Mouse (Mus musculus) forebrain, embryonic 15.5 days (tissue): ENCODE data around the gene Cyb561. TPM values are rescaled to one million over a fixed set of nuclear protein-coding genes. Genes with fewer than 3 reads are reported as not detected.

Source experiments
- ATAC-seq: fragments of 200-750 bp; cut with Nextera tagmentation; replicated peaks from 2 replicates; pipeline ENCODE4 v1.8.0; 2017; ENCODE audit warnings: mild to moderate bottlenecking, moderate TSS enrichment, moderate library complexity
- H3K27ac ChIP-seq: fragments of 300-500 bp; sonication (generic); replicated peaks from 2 replicates; pipeline ENCODE4 v1.5.1; 2015; ENCODE audit warnings: mild to moderate bottlenecking, inconsistent platforms
- H3K27me3 ChIP-seq: fragments of 300-500 bp; sonication (generic); 2 replicates; pipeline ENCODE4 v1.6.1; 2015; ENCODE audit warnings: inconsistent platforms
- H3K36me3 ChIP-seq: fragments of 300-500 bp; sonication (generic); 2 replicates; pipeline ENCODE4 v1.6.1; 2015; ENCODE audit warnings: mild to moderate bottlenecking, inconsistent platforms
- H3K4me1 ChIP-seq: fragments of 300-500 bp; sonication (generic); 2 replicates; pipeline ENCODE4 v1.6.1; 2015; ENCODE audit warnings: inconsistent platforms
- H3K4me2 ChIP-seq: fragments of 300-500 bp; sonication (generic); replicated peaks from 2 replicates; pipeline ENCODE4 v1.6.1; 2015; ENCODE audit warnings: mild to moderate bottlenecking, inconsistent platforms
- H3K4me3 ChIP-seq: fragments of 300-500 bp; sonication (generic); 2 replicates; pipeline ENCODE4 v1.5.1; 2015; ENCODE audit warnings: mild to moderate bottlenecking, inconsistent platforms
- H3K9ac ChIP-seq: fragments of 300-500 bp; sonication (generic); replicated peaks from 2 replicates; pipeline ENCODE4 v1.6.1; 2015; ENCODE audit warnings: mild to moderate bottlenecking, inconsistent platforms
- H3K9me3 ChIP-seq: fragments of 300-500 bp; sonication (generic); 2 replicates; pipeline ENCODE4 v1.6.1; 2016; ENCODE audit warnings: inconsistent platforms
- WGBS: fragments of 180-500 bp; shearing (Covaris S2); methylation state at CpG from one replicate; pipeline ENCODE4 v1.1.7; 2015; ENCODE audit warnings: mixed read lengths; 5-methylcytosine and 5-hydroxymethylcytosine counted together
- polyA plus RNA-seq: library from polyadenylated mRNA; unstranded; fragments of >200 nt; fragmentation: Nextera tagmentation; extraction: Ambion mirVana; gene quantifications from 2 replicates; pipeline ENCODE4 v1.2.1, GENCODE M21; 2015

The Cyb561 gene
- polyA plus RNA-seq, 1 experiment from 2014 or later = 32.5 TPM

GRCm38 (mm10) chr11:105911592-105912375, 41.4 kb downstream of the Cyb561 start:
- H3K36me3 ChIP-seq = peaks cover 24% of the 10 kb centered on the region
- no peaks in the 10 kb centered on the region for H3K27me3 ChIP-seq
- no peak overlapping the region for H3K4me3 ChIP-seq
- H3K9ac ChIP-seq = no peak overlapping the region
- H3K4me1 ChIP-seq = no peaks in the 10 kb centered on the region
- no peak overlapping the region for H3K27ac ChIP-seq
- ATAC-seq = peak; percentile 74
- no peak overlapping the region for H3K4me2 ChIP-seq
- WGBS = 34% methylated on average over 4 of the region's 4 CpGs
- H3K9me3 ChIP-seq = no peaks in the 10 kb centered on the region

GRCm38 (mm10) chr11:105911149-105911548, 42.0 kb downstream of the Cyb561 start:
- H3K4me2 ChIP-seq = no peak overlapping the region
- H3K4me1 ChIP-seq = no peaks in the 10 kb centered on the region
- no peaks in the 10 kb centered on the region for H3K27me3 ChIP-seq
- H3K36me3 ChIP-seq = peaks cover 21% of the 10 kb centered on the region
- H3K27ac ChIP-seq = no peak overlapping the region
- ATAC-seq = no peak; the same call in 1 of the 2 replicates
- no peaks in the 10 kb centered on the region for H3K9me3 ChIP-seq
- no peak overlapping the region for H3K9ac ChIP-seq
- H3K4me3 ChIP-seq = no peak overlapping the region

- Histone ChIP-seq H3K4me2 (no peak overlapping the region), H3K27ac (no peak overlapping the region), H3K27me3 (no peaks in the 10 kb centered on the region), H3K4me3 (no peak overlapping the region), H3K9me3 (no peaks in the 10 kb centered on the region), H3K9ac (no peak overlapping the region), H3K4me1 (no peaks in the 10 kb centered on the region), H3K36me3 (peaks cover 21% of the 10 kb centered on the region)
- WGBS = 61% methylated on average over 2 of the region's 2 CpGs
- no peak for ATAC-seq
Observed at GRCm38 (mm10) chr11:105909617-105910016, 43.5 kb downstream of the Cyb561 start.

GRCm38 (mm10) chr11:105908926-105909325, 44.2 kb downstream of the Cyb561 start:
- WGBS = 86% methylated on average over 8 of the region's 8 CpGs
- no peak overlapping the region for H3K9ac ChIP-seq

GRCm38 (mm10) chr11:105907381-105907780, 45.8 kb downstream of the Cyb561 start:
- Histone ChIP-seq H3K27ac (no peak overlapping the region), H3K27me3 (no peaks in the 10 kb centered on the region), H3K9me3 (no peaks in the 10 kb centered on the region), H3K4me1 (no peaks in the 10 kb centered on the region), H3K4me2 (no peak overlapping the region), H3K36me3 (peaks cover 15% of the 10 kb centered on the region), H3K4me3 (no peak overlapping the region), H3K9ac (no peak overlapping the region)
- WGBS = 86% methylated on average over 1 of the region's 1 CpGs
- ATAC-seq = no peak

More at GRCm38 (mm10) chr11:105908926-105909325, 44.2 kb downstream of the Cyb561 start:
- H3K9me3 ChIP-seq = no peaks in the 10 kb centered on the region
- no peak overlapping the region for H3K4me2 ChIP-seq
- no peak overlapping the region for H3K27ac ChIP-seq
- no peaks in the 10 kb centered on the region for H3K4me1 ChIP-seq
- H3K36me3 ChIP-seq = peaks cover 20% of the 10 kb centered on the region
- ATAC-seq = no peak
- H3K27me3 ChIP-seq = no peaks in the 10 kb centered on the region
- H3K4me3 ChIP-seq = no peak overlapping the region

- Histone ChIP-seq H3K36me3 (peaks cover 15% of the 10 kb centered on the region), H3K9me3 (no peaks in the 10 kb centered on the region), H3K4me2 (no peak overlapping the region), H3K4me1 (no peaks in the 10 kb centered on the region), H3K9ac (no peak overlapping the region), H3K4me3 (no peak overlapping the region), H3K27me3 (no peaks in the 10 kb centered on the region), H3K27ac (no peak overlapping the region)
- ATAC-seq = no peak
- WGBS = 56% methylated on average over 4 of the region's 4 CpGs
Observed at GRCm38 (mm10) chr11:105905529-105906213, 47.5 kb downstream of the Cyb561 start.

- WGBS = 83% methylated on average over 1 of the region's 1 CpGs
- Histone ChIP-seq H3K9ac (no peak overlapping the region), H3K27ac (no peak overlapping the region), H3K27me3 (no peaks in the 10 kb centered on the region), H3K4me1 (no peaks in the 10 kb centered on the region), H3K4me2 (no peak overlapping the region), H3K4me3 (no peak overlapping the region), H3K9me3 (no peaks in the 10 kb centered on the region), H3K36me3 (peaks cover 24% of the 10 kb centered on the region)
- no peak for ATAC-seq
Observed at GRCm38 (mm10) chr11:105902956-105903355, 50.2 kb downstream of the Cyb561 start.

- no peak overlapping the region for H3K27ac ChIP-seq
- no peaks in the 10 kb centered on the region for H3K27me3 ChIP-seq
- ATAC-seq = no peak
- no peaks in the 10 kb centered on the region for H3K9me3 ChIP-seq
- WGBS = 71% methylated on average over 2 of the region's 2 CpGs
- no peak overlapping the region for H3K4me3 ChIP-seq
- H3K36me3 ChIP-seq = peaks cover 32% of the 10 kb centered on the region
- no peak overlapping the region for H3K4me2 ChIP-seq
- no peaks in the 10 kb centered on the region for H3K4me1 ChIP-seq
- H3K9ac ChIP-seq = no peak overlapping the region
Observed at GRCm38 (mm10) chr11:105901501-105901900, 51.6 kb downstream of the Cyb561 start.

- Histone ChIP-seq H3K27me3 (no peaks in the 10 kb centered on the region), H3K9ac (no peak overlapping the region), H3K9me3 (no peaks in the 10 kb centered on the region), H3K27ac (no peak overlapping the region), H3K4me1 (no peaks in the 10 kb centered on the region), H3K4me2 (no peak overlapping the region), H3K36me3 (peaks cover 24% of the 10 kb centered on the region), H3K4me3 (no peak overlapping the region)
- no peak for ATAC-seq
- WGBS = 45% methylated on average over 1 of the region's 1 CpGs
Observed at GRCm38 (mm10) chr11:105899151-105899550, 54.0 kb downstream of the Cyb561 start.

- no peak overlapping the region for H3K4me3 ChIP-seq
- WGBS = 75% methylated on average over 1 of the region's 1 CpGs
- no peaks in the 10 kb centered on the region for H3K4me1 ChIP-seq
- no peak for ATAC-seq
- no peaks in the 10 kb centered on the region for H3K27me3 ChIP-seq
- peaks cover 9% of the 10 kb centered on the region; the same call in 1 of the 2 replicates for H3K36me3 ChIP-seq
- H3K27ac ChIP-seq = no peak overlapping the region
- H3K9me3 ChIP-seq = no peaks in the 10 kb centered on the region
- H3K9ac ChIP-seq = no peak overlapping the region
- H3K4me2 ChIP-seq = no peak overlapping the region
Observed at GRCm38 (mm10) chr11:105887281-105887680, 65.9 kb downstream of the Cyb561 start.

GRCm38 (mm10) chr11:105885558-105885957, 67.6 kb downstream of the Cyb561 start:
- Histone ChIP-seq H3K4me3 (no peak overlapping the region), H3K9me3 (no peaks in the 10 kb centered on the region), H3K4me2 (no peak overlapping the region), H3K27ac (no peak overlapping the region), H3K27me3 (no peaks in the 10 kb centered on the region), H3K36me3 (peaks cover 9% of the 10 kb centered on the region; the same call in 1 of the 2 replicates), H3K4me1 (no peaks in the 10 kb centered on the region), H3K9ac (no peak overlapping the region)
- ATAC-seq = no peak
- WGBS = 95% methylated on average over 1 of the region's 1 CpGs
